Mouse (Mus musculus) right cerebral cortex, postnatal 4 days (tissue): Measurements from ENCODE around the gene Myt1l.

Experiments
- DNase-seq: peaks from one replicate; pipeline ENCODE4 v3.0.0-alpha.2; 2022

Myt1l gene

GRCm38 (mm10) chr12:29741181-29741580 lies 213.0 kb downstream of the Myt1l start:
- DNase-seq: no peak

GRCm38 (mm10) chr12:29750604-29751128 lies 222.5 kb downstream of the Myt1l start:
- DNase-seq: no peak

- no peak for DNase-seq
Measured at GRCm38 (mm10) chr12:29755086-29755871, 227.1 kb downstream of the Myt1l start.

- DNase-seq: peak; percentile 56
Measured at GRCm38 (mm10) chr12:29755872-29756265, 227.7 kb downstream of the Myt1l start.

- no peak for DNase-seq
Measured at GRCm38 (mm10) chr12:29760611-29761010, 232.4 kb downstream of the Myt1l start.

- DNase-seq: no peak
Measured at GRCm38 (mm10) chr12:29766158-29766557, 238.0 kb downstream of the Myt1l start.

GRCm38 (mm10) chr12:29771791-29772190 lies 243.6 kb downstream of the Myt1l start:
- no peak for DNase-seq

- DNase-seq: no peak
Measured at GRCm38 (mm10) chr12:29772401-29772800, 244.2 kb downstream of the Myt1l start.

- DNase-seq: no peak
Measured at GRCm38 (mm10) chr12:29778901-29779300, 250.7 kb downstream of the Myt1l start.

GRCm38 (mm10) chr12:29789319-29790050 lies 261.3 kb downstream of the Myt1l start:
- DNase-seq: peak; percentile 68

GRCm38 (mm10) chr12:29790051-29790386 lies 261.8 kb downstream of the Myt1l start:
- DNase-seq: no peak

- DNase-seq: no peak
Measured at GRCm38 (mm10) chr12:29792998-29793397, 264.8 kb downstream of the Myt1l start.

- DNase-seq: no peak
Measured at GRCm38 (mm10) chr12:29795107-29795673, 267.0 kb downstream of the Myt1l start.

GRCm38 (mm10) chr12:29798595-29799391 lies 270.6 kb downstream of the Myt1l start:
- no peak for DNase-seq

GRCm38 (mm10) chr12:29806415-29806814 lies 278.2 kb downstream of the Myt1l start:
- no peak for DNase-seq

GRCm38 (mm10) chr12:29809569-29810185 lies 281.5 kb downstream of the Myt1l start:
- DNase-seq: peak; percentile 32

GRCm38 (mm10) chr12:29815466-29815865 lies 287.3 kb downstream of the Myt1l start:
- no peak for DNase-seq

- no peak for DNase-seq
Measured at GRCm38 (mm10) chr12:29816130-29816529, 287.9 kb downstream of the Myt1l start.

- no peak for DNase-seq
Measured at GRCm38 (mm10) chr12:29816761-29817160, 288.6 kb downstream of the Myt1l start.

GRCm38 (mm10) chr12:29822216-29822615 lies 294.0 kb downstream of the Myt1l start:
- no peak for DNase-seq

GRCm38 (mm10) chr12:29823766-29824417 lies 295.7 kb downstream of the Myt1l start:
- no peak for DNase-seq

GRCm38 (mm10) chr12:29830571-29830970 lies 302.4 kb downstream of the Myt1l start:
- DNase-seq: no peak
